Mouse (Mus musculus) liver, adult 2 months (tissue): ENCODE data around the gene Hmga2.

ENCODE experiments used
- CTCF ChIP-seq: fragments of 200-500 bp; IDR thresholded peaks from 2 replicates; pipeline ENCODE4 v1.5.1; 2011; ENCODE audit warnings: low read depth, low read length, control low read depth
- POLR2A ChIP-seq: fragments of 200-500 bp; IDR thresholded peaks from 2 replicates; pipeline ENCODE4 v1.6.1; 2011; ENCODE audit warnings: low read length, control low read depth; ENCODE audit not compliant: insufficient read depth; ENCODE audit errors: extremely low read depth

GRCm38 (mm10) chr10:120430422-120430821 is 45.8 kb downstream of the Hmga2 start:
- TF ChIP-seq POLR2A (no peak), CTCF (no peak)
